ENCODE assay signal across 11 mouse cellular contexts in the genomic region with DNA sequence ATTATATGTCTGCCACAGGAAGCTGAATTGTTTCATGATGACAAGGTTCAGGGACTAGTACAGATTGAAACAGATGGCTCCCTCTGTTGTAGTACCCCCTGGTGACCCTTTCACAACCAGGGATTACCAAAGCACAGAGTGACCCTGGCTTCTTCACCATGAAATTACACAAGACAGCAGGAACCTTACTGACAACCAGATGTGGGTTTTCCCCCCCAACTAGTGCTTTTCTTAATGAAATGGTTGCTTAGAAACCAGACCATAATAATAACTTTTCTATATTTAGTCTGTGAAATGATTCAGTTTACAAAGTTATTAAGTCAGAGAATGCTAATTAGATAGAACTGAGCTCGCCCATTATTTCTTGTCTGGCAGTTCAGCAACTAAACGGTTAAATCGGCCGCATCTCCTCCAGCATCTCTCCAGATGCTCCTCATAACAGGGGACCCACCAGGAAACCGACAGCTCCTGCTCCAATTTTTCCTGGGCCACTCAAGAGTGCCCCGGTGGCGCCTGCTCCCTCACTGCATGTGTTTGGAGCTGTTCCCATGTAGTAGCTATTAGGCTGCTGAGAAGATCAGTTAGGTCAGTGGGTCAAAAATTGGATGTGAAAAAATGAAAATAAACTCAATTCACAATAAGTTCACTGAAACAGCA.
DNase-seq lines count a peak whose midpoint lies in the region; ATAC-seq and TF ChIP-seq lines count a peak whose summit lies in the region.
"Had no signal": no experiment of that assay in that cellular context is flagged by ENCODE, and none has a peak within 500 bp of the region (broad histone marks: within the 10 kb centered on the region; RNA-seq: fewer than 3 reads in every experiment).

No protein-coding gene starts in this region.

- peaks cover 5 to 34% of the 10 kb centered on the region in 2 experiments for H3K4me1 ChIP-seq in CH12.LX (ENCODE audit: control insufficient read depth in 1 of 2, insufficient read depth in 2 of 2)
- peaks cover 30% of the 10 kb centered on the region for H3K4me1 ChIP-seq in forebrain, embryonic 13.5 days
- H3K4me1 ChIP-seq in liver, embryonic 12.5 days, result no peaks in the 10 kb centered on the region

- peak; percentile 58 for DNase-seq in CH12.LX (ENCODE audit: extremely low read depth)
- DNase-seq in adipocyte (ENCODE audit: low spot score), result peak; percentile 39
- DNase-seq in lung, postnatal 10 days, result peak; percentile 52
- no peak for DNase-seq in layer of hippocampus, adult 8-10 months (ENCODE audit: low spot score in 2 of 2)
- DNase-seq in left cerebral cortex, adult 8-10 months (ENCODE audit: low spot score in 2 of 2), result no peak
- no peak for DNase-seq in Muller cell, postnatal 12 days (ENCODE audit: inconsistent ontology term)
- DNase-seq: cerebellum, adult 11-12 months; gastrocnemius, postnatal 36 days had no signal

- WGBS in forebrain, embryonic 13.5 days, result 20% methylated on average over 7 of the region's 7 CpGs
- WGBS in liver, embryonic 12.5 days (ENCODE audit: insufficient replicate concordance), result 68% methylated on average over 7 of the region's 7 CpGs

- in situ Hi-C loops in CH12.LX (cut with MboI; ENCODE audit: low pct_ligation_motif_present, low pct_unique_long_range_greater_than_20kb, low sequenced_read_pairs), result no loop called here

- no peak overlapping the region for H3K9ac ChIP-seq in CH12.LX (ENCODE audit: insufficient read depth, low read depth)
- H3K9ac ChIP-seq in forebrain, embryonic 13.5 days, result no peak overlapping the region
- H3K9ac ChIP-seq in liver, embryonic 12.5 days, result no peak overlapping the region
- H3K9ac ChIP-seq: kidney, embryonic 15.5 days had no signal

- peak overlapping the region; percentile 36; the same call in 1 of the 2 replicates for H3K4me2 ChIP-seq in CH12.LX (ENCODE audit: insufficient read depth, low read depth, poor library complexity, severe bottlenecking)
- H3K4me2 ChIP-seq in forebrain, embryonic 13.5 days, result no peak overlapping the region
- no peak overlapping the region for H3K4me2 ChIP-seq in liver, embryonic 12.5 days
- H3K4me2 ChIP-seq: kidney, embryonic 15.5 days had no signal

- no peak for TF ChIP-seq CTCF in CH12.LX (conservative IDR thresholded peaks at IDR 0.05 in 1 of 2, IDR thresholded peaks at IDR 0.05 in 1 of 2; ENCODE audit: low read depth in 2 of 2, low read length in 2 of 2)

- no peaks in the 10 kb centered on the region for H3K9me3 ChIP-seq in CH12.LX (replicated peaks; ENCODE audit: low read length)
- H3K9me3 ChIP-seq in forebrain, embryonic 13.5 days (replicated peaks), result no peaks in the 10 kb centered on the region
- no peaks in the 10 kb centered on the region for H3K9me3 ChIP-seq in liver, embryonic 12.5 days (replicated peaks)
- H3K9me3 ChIP-seq: kidney, embryonic 15.5 days had no signal

- no peaks in the 10 kb centered on the region for H3K79me2 ChIP-seq in CH12.LX (replicated peaks; ENCODE audit: control insufficient read depth, extremely low read depth, insufficient read depth, poor library complexity, severe bottlenecking)

- peak; percentile 27 for ATAC-seq in forebrain, embryonic 13.5 days
- no peak for ATAC-seq in liver, embryonic 12.5 days

- no peak overlapping the region for H3K4me3 ChIP-seq in CH12.LX (replicated peaks in 1 of 3; ENCODE audit: low read depth in 2 of 3, low read length in 2 of 3, poor library complexity in 1 of 3)
- no peak overlapping the region for H3K4me3 ChIP-seq in forebrain, embryonic 13.5 days
- H3K4me3 ChIP-seq in liver, embryonic 12.5 days, result no peak overlapping the region
- H3K4me3 ChIP-seq: kidney, embryonic 15.5 days had no signal

- TF ChIP-seq EP300 in CH12.LX (IDR thresholded peaks at IDR 0.05; ENCODE audit: low read length), result no peak

- no peak for TF ChIP-seq RAD21 in CH12.LX (IDR thresholded peaks at IDR 0.05; ENCODE audit: low read depth, low read length)

- no peak for TF ChIP-seq POLR2A in CH12.LX (IDR thresholded peaks at IDR 0.05; ENCODE audit: low read depth, low read length)

- H3K27me3 ChIP-seq in CH12.LX (replicated peaks), result no peaks in the 10 kb centered on the region
- no peaks in the 10 kb centered on the region for H3K27me3 ChIP-seq in forebrain, embryonic 13.5 days
- no peaks in the 10 kb centered on the region for H3K27me3 ChIP-seq in liver, embryonic 12.5 days (replicated peaks)
- H3K27me3 ChIP-seq: kidney, embryonic 15.5 days had no signal

- H3K27ac ChIP-seq in CH12.LX (ENCODE audit: insufficient read depth, low read depth), result no peak overlapping the region
- peak overlapping the region; percentile 59 for H3K27ac ChIP-seq in forebrain, embryonic 13.5 days
- H3K27ac ChIP-seq in liver, embryonic 12.5 days, result no peak overlapping the region

- dilution Hi-C loops in CH12.LX (cut with MboI; ENCODE audit: extremely low pct_ligation_motif_present, extremely low pct_unique_long_range_greater_than_20kb, low sequenced_read_pairs), result no loop called here

- peaks cover 0 to 5% of the 10 kb centered on the region in 2 experiments for H3K36me3 ChIP-seq in CH12.LX (replicated peaks in 1 of 2; ENCODE audit: control insufficient read depth in 1 of 2, insufficient read depth in 1 of 2, low read length in 1 of 2)
- no peaks in the 10 kb centered on the region for H3K36me3 ChIP-seq in forebrain, embryonic 13.5 days (ENCODE audit: poor library complexity, severe bottlenecking)
- H3K36me3 ChIP-seq in liver, embryonic 12.5 days, result no peaks in the 10 kb centered on the region
- H3K36me3 ChIP-seq: kidney, embryonic 15.5 days had no signal

TF ChIP-seq in CH12.LX, 34 proteins besides CTCF, POLR2A, EP300 and RAD21:
- no peak for TF ChIP-seq TBP (conservative IDR thresholded peaks at IDR 0.05; ENCODE audit: low read depth, low read length)
- TF ChIP-seq UBTF (IDR thresholded peaks at IDR 0.05; ENCODE audit: low read depth, low read length), result no peak
- no peak for TF ChIP-seq IRF4 (IDR thresholded peaks at IDR 0.05; ENCODE audit: low read depth, low read length)
- no peak for TF ChIP-seq ZC3H11A (IDR thresholded peaks at IDR 0.05; ENCODE audit: low read depth, low read length)

Comparison
In these comparisons a context has a peak if more than half of its experiments do, and no peak if none do; other contexts are left out.
1. DNase-seq: peak in CH12.LX (single experiment), adipocyte (single experiment) and lung, postnatal 10 days (single experiment); none in layer of hippocampus, adult 8-10 months (0 of 2), left cerebral cortex, adult 8-10 months (0 of 2) and Muller cell, postnatal 12 days (single experiment).